Mouse (Mus musculus) heart, embryonic 14.5 days (tissue): ENCODE results near the gene Sema3b. TPM values are rescaled to one million over a fixed set of nuclear protein-coding genes. Genes with fewer than 3 reads are reported as not detected.

Experiments
- polyA plus RNA-seq: library from polyadenylated mRNA; unstranded; fragments of >200 nt; fragmentation: Nextera tagmentation; extraction: Ambion mirVana; gene quantifications from 2 replicates; pipeline ENCODE4 v1.2.1, GENCODE M21; 2014

Sema3b gene
- polyA plus RNA-seq, 1 experiment from 2014 or later: 6.5 TPM

Other genes starting within 250 kb of the Sema3b start
- gene Cacna2d2, start 209.6 kb downstream of the Sema3b start, polyA plus RNA-seq: 3.0 and 5.6 TPM in 2 replicates
- 38.6 and 39.7 TPM in 2 replicates for gene Tmem115, start 75.3 kb downstream of the Sema3b start, polyA plus RNA-seq
- gene Cyb561d2, start 67.0 kb downstream of the Sema3b start, polyA plus RNA-seq: 17.6 and 22.8 TPM in 2 replicates
- gene Nprl2, start 67.0 kb downstream of the Sema3b start, polyA plus RNA-seq: 28.4 and 31.6 TPM in 2 replicates
- 0.27 TPM in 1 of 2 replicates, not detected in the other for gene Zmynd10, start 61.9 kb downstream of the Sema3b start, polyA plus RNA-seq
- gene Rassf1, start 57.7 kb downstream of the Sema3b start, polyA plus RNA-seq: 42.5 and 47.7 TPM in 2 replicates
- 49.0 and 53.0 TPM in 2 replicates for gene Tusc2, start 46.0 kb downstream of the Sema3b start, polyA plus RNA-seq
- 94.1 and 103 TPM in 2 replicates for gene Hyal2, start 41.3 kb downstream of the Sema3b start, polyA plus RNA-seq
- 4.4 and 4.6 TPM in 2 replicates for gene Hyal1, start 32.3 kb downstream of the Sema3b start, polyA plus RNA-seq
- 10.0 and 14.9 TPM in 2 replicates for gene Naa80, start 30.3 kb downstream of the Sema3b start, polyA plus RNA-seq
- gene Hyal3, start 28.4 kb downstream of the Sema3b start, polyA plus RNA-seq: 0.46 and 0.53 TPM in 2 replicates
- gene Ifrd2, start 21.6 kb downstream of the Sema3b start, polyA plus RNA-seq: 44.6 and 45.7 TPM in 2 replicates
- 379 and 410 TPM in 2 replicates for gene Gnai2, start 26.1 kb upstream of the Sema3b start, polyA plus RNA-seq
- 2.7 TPM in 2 replicates for gene Slc38a3, start 60.3 kb upstream of the Sema3b start, polyA plus RNA-seq
- gene Gnat1, start 70.5 kb upstream of the Sema3b start, polyA plus RNA-seq: 0.63 and 1.7 TPM in 2 replicates
- 4.6 and 6.2 TPM in 2 replicates for gene Sema3f, start 101.2 kb upstream of the Sema3b start, polyA plus RNA-seq
- gene Rbm5, start 161.8 kb upstream of the Sema3b start, polyA plus RNA-seq: 116 and 118 TPM in 2 replicates